Mouse (Mus musculus): ENCODE data around the gene Trim17.

DNA sequence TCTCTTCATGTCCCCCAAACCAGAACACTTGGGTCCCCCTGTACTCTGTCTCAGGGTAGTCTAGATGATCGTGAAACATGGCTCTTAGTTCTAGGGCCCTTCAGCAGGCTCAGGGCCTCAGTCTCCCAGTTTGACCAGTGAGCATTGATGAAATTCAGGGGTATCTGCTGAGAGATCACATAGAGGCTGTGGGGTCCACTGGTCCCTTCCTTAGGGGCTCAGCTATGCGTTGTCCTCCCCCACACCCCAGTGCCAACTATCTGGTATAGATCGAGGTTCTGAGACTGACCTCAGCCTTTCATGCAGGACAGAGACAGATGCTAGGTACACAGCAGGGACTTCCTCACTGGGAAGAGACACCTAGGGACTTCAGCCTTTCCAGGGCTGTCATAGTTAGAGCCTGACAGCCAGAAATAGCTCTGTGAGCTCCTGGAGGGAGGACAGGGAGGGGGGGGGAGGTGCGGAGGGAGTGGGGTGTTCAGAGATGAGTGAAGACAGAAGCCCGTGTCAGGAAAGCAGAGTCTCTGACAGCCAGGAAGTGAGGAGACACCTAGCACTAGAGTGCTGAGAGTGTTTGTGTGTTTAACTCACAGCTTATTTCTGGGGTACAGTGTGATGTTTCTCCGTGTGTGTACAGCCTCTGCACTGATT is 29.3 kb downstream of the Trim17 start:
- TF ChIP-seq CTCF (IDR thresholded peaks at IDR 0.05; ENCODE audit: extremely low read depth, insufficient read depth, insufficient read length, insufficient replicate concordance) (no peak), POLR2A (IDR thresholded peaks at IDR 0.05; ENCODE audit: low read depth, low read length) (no peak)

Data from spleen, adult 2 months (tissue).